Mouse (Mus musculus) limb, embryonic 14.5 days (tissue): ENCODE data around the gene Adipor1. TPM values are rescaled to one million over a fixed set of nuclear protein-coding genes. Genes with fewer than 3 reads are reported as not detected.

Source experiments
- ATAC-seq: fragments of 200-750 bp; cut with Nextera tagmentation; 2 replicates; pipeline ENCODE4 v1.8.0; 2017; ENCODE audit warnings: low read depth, moderate number of reproducible peaks, moderate TSS enrichment; ENCODE audit not compliant: low FRiP score
- DNase-seq: peaks from one replicate; pipeline ENCODE4 v3.0.0-alpha.2; 2015; ENCODE audit warnings: low spot score
- H3K27ac ChIP-seq: fragments of 300-500 bp; sonication (generic); replicated peaks from 2 replicates; pipeline ENCODE4 v1.5.1; 2014; ENCODE audit warnings: low read depth, mild to moderate bottlenecking, low read length, moderate library complexity, mixed read lengths
- H3K27me3 ChIP-seq: fragments of 300-500 bp; sonication (generic); 2 replicates; pipeline ENCODE4 v1.6.1; 2014; ENCODE audit warnings: low read length, mixed read lengths; ENCODE audit not compliant: control insufficient read depth, insufficient read depth
- H3K36me3 ChIP-seq: fragments of 300-500 bp; sonication (generic); 2 replicates; pipeline ENCODE4 v1.6.1; 2014; ENCODE audit warnings: mild to moderate bottlenecking, low read length, moderate library complexity, mixed read lengths; ENCODE audit not compliant: control insufficient read depth, insufficient read depth
- H3K4me1 ChIP-seq: fragments of 300-500 bp; sonication (generic); 2 replicates; pipeline ENCODE4 v1.6.1; 2014; ENCODE audit warnings: antibody characterized with exemption, low read length, mixed read lengths; ENCODE audit not compliant: control insufficient read depth, insufficient read depth
- H3K4me2 ChIP-seq: fragments of 300-500 bp; sonication (generic); replicated peaks from 2 replicates; pipeline ENCODE4 v1.6.1; 2014; ENCODE audit warnings: low read depth, mild to moderate bottlenecking, low read length, moderate library complexity; ENCODE audit not compliant: severe bottlenecking
- H3K4me3 ChIP-seq: fragments of 300-500 bp; sonication (generic); replicated peaks from 2 replicates; pipeline ENCODE4 v1.5.1; 2014; ENCODE audit warnings: low read length
- H3K9ac ChIP-seq: fragments of 300-500 bp; sonication (generic); 2 replicates; pipeline ENCODE4 v1.6.1; 2014; ENCODE audit warnings: mild to moderate bottlenecking, low read depth, low read length, moderate library complexity; ENCODE audit not compliant: severe bottlenecking
- H3K9me3 ChIP-seq: fragments of 300-500 bp; sonication (generic); 2 replicates; pipeline ENCODE4 v1.6.1; 2016; ENCODE audit warnings: low read length; ENCODE audit not compliant: control insufficient read depth
- POLR2A ChIP-seq: fragments of 200-500 bp; IDR thresholded peaks from 2 replicates; pipeline ENCODE4 v1.8.0; 2012; ENCODE audit warnings: inconsistent platforms, mild to moderate bottlenecking, moderate library complexity, borderline replicate concordance; ENCODE audit not compliant: insufficient read depth, insufficient read length; ENCODE audit errors: extremely low read depth
- WGBS: fragments of 180-500 bp; shearing (Covaris S2); extraction: QIAGEN DNeasy Blood & Tissue Kit; methylation state at CpG from one replicate; pipeline ENCODE4 v1.1.7; 2014; 5-methylcytosine and 5-hydroxymethylcytosine counted together
- polyA plus RNA-seq, 2 experiments: library from polyadenylated mRNA; depleted of rRNA in 1 of 2; stranded (reverse) in 1 of 2; unstranded in 1 of 2; fragments of >200 nt; fragmentation: Nextera tagmentation in 1 of 2; extraction: Ambion mirVana in 1 of 2; gene quantifications; 2 replicates each; pipeline versions ENCODE4 v1.2.1 to v1.2.3; 2012 to 2014

The Adipor1 gene
- polyA plus RNA-seq, 2 experiments = 74.9 to 92.1 TPM

DNA sequence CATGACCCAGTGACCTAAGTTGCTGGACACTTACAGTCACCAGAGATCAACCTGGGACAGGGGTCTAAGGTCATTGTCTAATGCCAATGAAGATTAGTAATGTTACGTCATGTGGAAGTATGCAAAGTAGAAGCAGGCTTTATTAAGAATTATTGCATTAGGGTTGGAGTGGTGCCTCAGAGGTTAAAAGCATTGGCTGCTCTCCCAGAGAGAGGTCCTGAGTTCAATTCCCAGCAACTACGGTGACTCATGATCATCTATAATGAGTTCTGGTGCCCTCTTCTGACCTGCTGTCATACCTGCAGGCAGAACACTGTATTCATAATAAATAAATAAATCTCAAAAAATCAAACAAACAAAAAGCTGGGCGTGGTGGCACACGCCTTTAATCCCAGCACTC lies 35.0 kb downstream of the Adipor1 start:
- DNase-seq = no peak
- TF ChIP-seq POLR2A = no peak
- H3K9ac ChIP-seq = no peak overlapping the region
- H3K27ac ChIP-seq = no peak overlapping the region
- no peaks in the 10 kb centered on the region for H3K36me3 ChIP-seq
- H3K4me2 ChIP-seq = no peak overlapping the region
- no peak for ATAC-seq
- H3K9me3 ChIP-seq = no peaks in the 10 kb centered on the region
- H3K4me1 ChIP-seq = 0 out of 2 replicates have a peak, but pooled peaks cover 4% of the 10 kb centered on the region
- 90% methylated on average over 4 of the region's 4 CpGs for WGBS
- H3K27me3 ChIP-seq = no peaks in the 10 kb centered on the region
- H3K4me3 ChIP-seq = no peak overlapping the region

DNA sequence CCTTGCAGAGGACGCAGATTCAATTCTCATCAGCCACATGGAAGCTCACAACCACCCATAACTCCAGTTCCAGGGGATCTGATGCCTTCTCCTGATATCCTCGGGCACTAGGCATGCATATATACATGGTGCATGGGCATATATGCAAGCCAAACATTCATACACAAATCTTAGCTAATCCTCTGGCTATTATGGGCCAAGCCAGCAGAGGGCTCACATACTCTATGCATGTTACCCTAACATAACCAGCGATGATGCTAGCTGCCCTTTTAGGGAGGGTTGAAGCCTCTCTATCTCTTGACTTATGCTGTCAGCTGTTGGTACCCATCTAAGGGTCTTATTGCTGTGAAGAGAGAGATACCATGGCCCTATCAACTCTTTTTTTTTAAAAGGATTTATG lies 35.8 kb downstream of the Adipor1 start:
- no peak for TF ChIP-seq POLR2A
- Histone ChIP-seq H3K27ac (no peak overlapping the region), H3K27me3 (no peaks in the 10 kb centered on the region), H3K4me2 (no peak overlapping the region), H3K4me1 (peaks cover 6% of the 10 kb centered on the region), H3K36me3 (no peaks in the 10 kb centered on the region), H3K9ac (no peak overlapping the region), H3K4me3 (no peak overlapping the region), H3K9me3 (no peaks in the 10 kb centered on the region)
- DNase-seq (peak; percentile 41), ATAC-seq (no peak)
- 52% methylated on average over 3 of the region's 3 CpGs for WGBS

- peaks cover 20% of the 10 kb centered on the region for H3K36me3 ChIP-seq
- 1% methylated on average over 61 of the region's 61 CpGs for WGBS
- H3K27me3 ChIP-seq = no peaks in the 10 kb centered on the region
- H3K9ac ChIP-seq = peak within 1 kb of the TSS; percentile 81
- peak within 1 kb of the TSS; percentile 63 for H3K4me3 ChIP-seq
- ATAC-seq (peak; percentile 96), DNase-seq (peak; percentile 85)
- TF ChIP-seq POLR2A = peak; percentile 74; the same call in 1 of the 2 replicates
- no peaks in the 10 kb centered on the region for H3K9me3 ChIP-seq
- peaks cover 14% of the 10 kb centered on the region for H3K4me1 ChIP-seq
- H3K27ac ChIP-seq = peak within 1 kb of the TSS; percentile 73
- H3K4me2 ChIP-seq = peak within 1 kb of the TSS; percentile 79
Measured at GRCm38 (mm10) chr1:134454904-134455824, 40.0 kb downstream of the Adipor1 start, which contains the start of gene Klhl12. Gene Klhl12, plus strand, starts transcription at chr1:134455531.

DNA sequence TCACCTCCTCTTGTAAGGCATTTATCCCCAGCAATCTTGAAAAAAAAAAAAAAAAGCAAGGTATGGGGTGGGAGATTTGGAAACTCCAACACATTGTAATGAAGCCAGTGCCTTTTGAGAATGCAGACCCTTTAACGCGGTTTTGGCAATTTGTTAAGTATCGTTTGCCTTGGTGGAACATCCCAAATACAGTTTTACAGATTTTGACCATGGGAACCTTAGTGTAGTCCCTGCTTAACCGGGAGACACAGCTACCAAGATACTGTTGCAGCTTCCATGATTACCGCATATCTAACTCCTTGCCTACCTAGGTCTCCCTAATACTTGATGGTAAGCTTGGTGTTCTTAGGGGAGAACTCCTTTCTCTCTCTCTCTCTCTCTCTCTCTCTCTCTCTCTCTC lies 40.9 kb downstream of the Adipor1 start:
- Histone ChIP-seq H3K27ac (no peak overlapping the region), H3K27me3 (no peaks in the 10 kb centered on the region), H3K36me3 (peaks cover 29% of the 10 kb centered on the region), H3K9me3 (no peaks in the 10 kb centered on the region), H3K4me3 (peak overlapping the region; percentile 63), H3K9ac (peak overlapping the region; percentile 81), H3K4me1 (peaks cover 14% of the 10 kb centered on the region), H3K4me2 (peak overlapping the region; percentile 79)
- 21% methylated on average over 5 of the region's 5 CpGs for WGBS
- ATAC-seq = no peak
- TF ChIP-seq POLR2A = no peak
- no peak for DNase-seq

DNA sequence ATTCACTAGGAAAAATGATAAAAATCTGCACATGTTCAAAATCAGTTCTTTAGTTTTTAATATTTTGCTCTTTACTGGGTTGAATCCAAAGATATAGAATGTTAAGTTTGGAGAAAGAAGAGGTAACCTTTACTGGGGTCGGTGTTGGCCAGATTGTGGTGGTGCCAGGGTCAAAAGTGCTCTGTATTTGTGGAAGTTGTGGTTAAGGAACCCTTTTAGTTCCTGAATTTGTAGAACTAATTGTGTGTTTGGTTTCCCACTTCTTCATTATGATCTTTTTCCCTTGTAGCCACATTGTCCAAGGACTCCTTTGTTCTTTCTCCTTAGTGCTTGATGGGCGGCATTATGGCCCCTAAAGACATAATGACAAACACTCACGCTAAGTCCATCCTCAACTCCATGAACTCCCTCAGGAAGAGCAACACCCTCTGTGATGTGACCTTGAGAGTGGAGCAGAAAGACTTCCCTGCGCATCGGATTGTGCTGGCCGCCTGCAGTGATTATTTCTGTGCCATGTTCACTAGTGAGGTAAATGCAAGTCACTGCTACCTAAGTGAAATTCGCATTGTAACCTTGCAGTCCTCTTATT lies 43.1 kb downstream of the Adipor1 start:
- no peak for ATAC-seq
- DNase-seq = no peak
- H3K9ac ChIP-seq = no peak overlapping the region
- no peak for TF ChIP-seq POLR2A
- H3K27me3 ChIP-seq = no peaks in the 10 kb centered on the region
- no peaks in the 10 kb centered on the region for H3K9me3 ChIP-seq
- peaks cover 48% of the 10 kb centered on the region for H3K36me3 ChIP-seq
- peaks cover 14% of the 10 kb centered on the region for H3K4me1 ChIP-seq
- H3K4me3 ChIP-seq = no peak overlapping the region
- no peak overlapping the region for H3K4me2 ChIP-seq
- WGBS = 90% methylated on average over 7 of the region's 7 CpGs
- H3K27ac ChIP-seq = no peak overlapping the region
